Mouse (Mus musculus) stomach, postnatal 0 days (tissue): ENCODE data around the gene Dnm3. TPM values are rescaled to one million over a fixed set of nuclear protein-coding genes. Genes with fewer than 3 reads are reported as not detected.

Experiments used
- ATAC-seq: fragments of 200-750 bp; cut with Nextera tagmentation; 2 replicates; pipeline ENCODE4 v1.8.0; 2017; ENCODE audit not compliant: low FRiP score, low TSS enrichment
- DNase-seq: peaks from one replicate; pipeline ENCODE4 v3.0.0-alpha.2; 2016; ENCODE audit warnings: low spot score
- H3K27ac ChIP-seq: fragments of 300-500 bp; sonication (generic); replicated peaks from 2 replicates; pipeline ENCODE4 v1.5.1; 2014; ENCODE audit warnings: mild to moderate bottlenecking, control low read depth
- H3K27me3 ChIP-seq: fragments of 300-500 bp; sonication (generic); 2 replicates; pipeline ENCODE4 v1.6.1; 2014; ENCODE audit warnings: low read length; ENCODE audit not compliant: control insufficient read depth, insufficient read depth
- H3K36me3 ChIP-seq: fragments of 300-500 bp; sonication (generic); 2 replicates; pipeline ENCODE4 v1.6.1; 2014; ENCODE audit warnings: low read length, mixed read lengths; ENCODE audit not compliant: control insufficient read depth, insufficient read depth
- H3K4me1 ChIP-seq: fragments of 300-500 bp; sonication (generic); replicated peaks from 2 replicates; pipeline ENCODE4 v1.6.1; 2014; ENCODE audit warnings: antibody characterized with exemption; ENCODE audit not compliant: control insufficient read depth, insufficient read depth
- H3K4me2 ChIP-seq: fragments of 300-500 bp; sonication (generic); replicated peaks from 2 replicates; pipeline ENCODE4 v1.6.1; 2014; ENCODE audit warnings: low read depth, mild to moderate bottlenecking, control low read depth, moderate library complexity
- H3K4me3 ChIP-seq: fragments of 300-500 bp; sonication (generic); 2 replicates; pipeline ENCODE4 v1.5.1; 2014; ENCODE audit warnings: low read depth, low read length, control low read depth
- H3K9ac ChIP-seq: fragments of 300-500 bp; sonication (generic); 2 replicates; pipeline ENCODE4 v1.6.1; 2014; ENCODE audit warnings: mild to moderate bottlenecking, low read length, control low read depth, mixed read lengths
- H3K9me3 ChIP-seq: fragments of 300-500 bp; sonication (generic); 2 replicates; pipeline ENCODE4 v1.6.1; 2016; ENCODE audit warnings: low read length; ENCODE audit not compliant: control insufficient read depth
- CTCF ChIP-seq: IDR thresholded peaks from 2 replicates; pipeline ENCODE4 v1.5.1; 2016; ENCODE audit warnings: antibody characterized with exemption, low read depth, mild to moderate bottlenecking, moderate library complexity
- EP300 ChIP-seq: optimal IDR thresholded peaks from 2 replicates; pipeline ENCODE3; 2016; ENCODE audit warnings: antibody characterized with exemption
- WGBS: fragments of 180-500 bp; shearing (Covaris S2); extraction: QIAGEN DNeasy Blood & Tissue Kit; methylation state at CpG from one replicate; pipeline ENCODE4 v1.1.7; 2014; 5-methylcytosine and 5-hydroxymethylcytosine counted together
- polyA plus RNA-seq: library from polyadenylated mRNA; unstranded; fragments of >200 nt; fragmentation: Nextera tagmentation; extraction: Ambion mirVana; gene quantifications from 2 replicates; pipeline ENCODE4 v1.2.1, GENCODE M21; 2015

Dnm3 gene
- polyA plus RNA-seq, 1 experiment from 2014 or later: 2.1 TPM

- Histone ChIP-seq H3K36me3 (no peaks in the 10 kb centered on the region), H3K4me1 (peaks cover 11% of the 10 kb centered on the region; the same call in 1 of the 2 replicates), H3K4me3 (0 out of 2 replicates have a peak overlapping the region, but pooled peaks have one; percentile 6), H3K9me3 (no peaks in the 10 kb centered on the region), H3K27me3 (no peaks in the 10 kb centered on the region), H3K9ac (0 out of 2 replicates have a peak overlapping the region, but pooled peaks have one; percentile 5), H3K27ac (peak overlapping the region; percentile 83), H3K4me2 (peak overlapping the region; percentile 39)
- DNase-seq (peak; percentile 46), ATAC-seq (peak; percentile 76; the same call in 1 of the 2 replicates)
- TF ChIP-seq EP300 (no peak), CTCF (peak; percentile 85)
- 24% methylated on average over 23 of the region's 23 CpGs for WGBS
These were observed 472.7 kb downstream of the Dnm3 start for GRCm38 (mm10) chr1:162004821-162005770.

- WGBS: 26% methylated on average over 7 of the region's 7 CpGs
- no peaks in the 10 kb centered on the region for H3K9me3 ChIP-seq
- no peak overlapping the region for H3K4me3 ChIP-seq
- H3K36me3 ChIP-seq: no peaks in the 10 kb centered on the region
- H3K9ac ChIP-seq: no peak overlapping the region
- TF ChIP-seq EP300 (no peak), CTCF (no peak)
- no peak for DNase-seq
- H3K4me2 ChIP-seq: no peak overlapping the region
- peaks cover 11% of the 10 kb centered on the region; the same call in 1 of the 2 replicates for H3K4me1 ChIP-seq
- H3K27ac ChIP-seq: peak overlapping the region; percentile 83
- no peak for ATAC-seq
- H3K27me3 ChIP-seq: no peaks in the 10 kb centered on the region
These were observed 473.4 kb downstream of the Dnm3 start for GRCm38 (mm10) chr1:162004518-162004780.

- peaks cover 9% of the 10 kb centered on the region; the same call in 1 of the 2 replicates for H3K4me1 ChIP-seq
- H3K9ac ChIP-seq: no peak overlapping the region
- ATAC-seq (no peak), DNase-seq (no peak)
- H3K27me3 ChIP-seq: no peaks in the 10 kb centered on the region
- no peaks in the 10 kb centered on the region for H3K36me3 ChIP-seq
- H3K27ac ChIP-seq: peak overlapping the region; percentile 83
- no peaks in the 10 kb centered on the region for H3K9me3 ChIP-seq
- no peak for TF ChIP-seq CTCF
- no peak for TF ChIP-seq EP300
- WGBS: 56% methylated on average over 14 of the region's 14 CpGs
- no peak overlapping the region for H3K4me2 ChIP-seq
- no peak overlapping the region for H3K4me3 ChIP-seq
These were observed 473.9 kb downstream of the Dnm3 start for GRCm38 (mm10) chr1:162003729-162004517.

GRCm38 (mm10) chr1:162001328-162001727 lies 476.5 kb downstream of the Dnm3 start:
- H3K36me3 ChIP-seq: no peaks in the 10 kb centered on the region
- WGBS: 55% methylated on average over 8 of the region's 8 CpGs
- no peak overlapping the region for H3K9ac ChIP-seq
- peaks cover 9% of the 10 kb centered on the region; the same call in 1 of the 2 replicates for H3K4me1 ChIP-seq
- ATAC-seq (no peak), DNase-seq (no peak)
- H3K9me3 ChIP-seq: no peaks in the 10 kb centered on the region
- H3K27me3 ChIP-seq: no peaks in the 10 kb centered on the region
- no peak overlapping the region for H3K4me3 ChIP-seq
- no peak for TF ChIP-seq CTCF
- no peak for TF ChIP-seq EP300
- no peak overlapping the region for H3K4me2 ChIP-seq
- H3K27ac ChIP-seq: peak overlapping the region; percentile 53; the same call in 1 of the 2 replicates

GRCm38 (mm10) chr1:161999882-162000371 lies 477.9 kb downstream of the Dnm3 start:
- Histone ChIP-seq H3K9me3 (no peaks in the 10 kb centered on the region), H3K4me3 (no peak overlapping the region), H3K27me3 (no peaks in the 10 kb centered on the region), H3K4me2 (peak overlapping the region; percentile 2; the same call in 1 of the 2 replicates), H3K9ac (no peak overlapping the region; the same call in 1 of the 2 replicates), H3K27ac (peak overlapping the region; percentile 0), H3K36me3 (no peaks in the 10 kb centered on the region), H3K4me1 (peaks cover 8% of the 10 kb centered on the region; the same call in 1 of the 2 replicates)
- ATAC-seq (peak; percentile 67; the same call in 1 of the 2 replicates), DNase-seq (peak; percentile 31)
- WGBS: 6% methylated on average over 4 of the region's 4 CpGs
- TF ChIP-seq EP300 (no peak), CTCF (peak; percentile 87)
